22 mouse cellular contexts compared by ENCODE assay signal in the genomic region with DNA sequence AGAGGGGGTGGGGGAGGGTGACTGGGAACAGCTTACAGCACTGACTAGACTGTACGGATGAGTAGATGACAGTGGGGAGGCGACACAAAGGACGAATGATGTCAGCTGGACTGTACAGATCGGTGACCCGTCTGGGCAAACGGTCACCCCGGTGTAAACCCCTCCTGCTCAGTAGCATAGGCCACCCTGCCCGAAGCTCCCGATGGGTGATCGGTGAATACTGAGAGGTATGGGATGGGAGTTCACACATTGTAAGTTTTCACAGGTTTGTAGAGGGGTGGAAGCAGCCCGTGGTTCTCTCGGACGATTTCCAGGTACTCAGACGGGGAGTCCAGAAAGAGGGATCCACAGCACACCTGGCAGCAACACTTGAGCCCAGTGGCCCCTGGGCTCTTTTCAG. TPM values are rescaled to one million over a fixed set of nuclear protein-coding genes. Genes with fewer than 3 reads are reported as not detected.
DNase-seq lines count a peak whose midpoint lies in the region; ATAC-seq and TF ChIP-seq lines count a peak whose summit lies in the region.
"Had no signal": no experiment of that assay in that cellular context is flagged by ENCODE, and none has a peak within 500 bp of the region (broad histone marks: within the 10 kb centered on the region; RNA-seq: fewer than 3 reads in every experiment).

No protein-coding gene starts in this region.

- peak; percentile 41 for DNase-seq in adrenal gland, adult 2 months
- no peak for DNase-seq in adrenal gland, postnatal 25 days
- DNase-seq in heart, adult 11 months: peak; percentile 90
- DNase-seq in heart, postnatal 10 days: no peak
- DNase-seq in liver, embryonic 11.5 days (ENCODE audit: low spot score): no peak
- no peak for DNase-seq in ES-E14 (ENCODE audit: low read depth, low spot score)
- DNase-seq: cerebellum, adult 11-12 months; cerebellum, adult 2 months; cerebellum, adult 9-10 months; cerebellum, postnatal 10 days; cerebellum, postnatal 25 days; forebrain, postnatal 0 days had no signal

- intact Hi-C loops in heart, postnatal 10 days (cut with DNase I): no loop called here

- H3K4me3 ChIP-seq in liver, embryonic 12.5 days: no peak overlapping the region
- no peak overlapping the region for H3K4me3 ChIP-seq in liver, embryonic 11.5 days (ENCODE audit: low read depth, low read length)
- H3K4me3 ChIP-seq in ES-E14 (ENCODE audit: insufficient read depth in 1 of 2, low read depth in 1 of 2, low read length in 2 of 2, poor library complexity in 1 of 2, severe bottlenecking in 1 of 2): no peak overlapping the region
- H3K4me3 ChIP-seq: embryonic facial prominence, embryonic 10.5 days; embryonic facial prominence, embryonic 12.5 days; forebrain, embryonic 13.5 days; forebrain, embryonic 15.5 days had no signal

- no peak overlapping the region for H3K27ac ChIP-seq in liver, embryonic 12.5 days
- H3K27ac ChIP-seq in liver, embryonic 11.5 days (ENCODE audit: low read depth, low read length): no peak overlapping the region
- 0 out of 2 replicates have a peak overlapping the region, but pooled peaks have one; percentile 18 for H3K27ac ChIP-seq in ES-E14 (ENCODE audit: insufficient read depth, low read depth, low read length, poor library complexity, severe bottlenecking)
- H3K27ac ChIP-seq: embryonic facial prominence, embryonic 10.5 days; embryonic facial prominence, embryonic 12.5 days; forebrain, embryonic 13.5 days; forebrain, embryonic 15.5 days had no signal

- H3K9me3 ChIP-seq in liver, embryonic 12.5 days (replicated peaks): no peaks in the 10 kb centered on the region
- no peaks in the 10 kb centered on the region for H3K9me3 ChIP-seq in liver, embryonic 11.5 days (ENCODE audit: control insufficient read depth, low read length)
- no peaks in the 10 kb centered on the region for H3K9me3 ChIP-seq in ES-E14 (ENCODE audit: control insufficient read depth, insufficient read depth, low read depth, low read length)
- H3K9me3 ChIP-seq: embryonic facial prominence, embryonic 10.5 days; embryonic facial prominence, embryonic 12.5 days; forebrain, embryonic 13.5 days; forebrain, embryonic 15.5 days; G1E had no signal

- no peaks in the 10 kb centered on the region for H3K36me3 ChIP-seq in liver, embryonic 12.5 days
- H3K36me3 ChIP-seq in liver, embryonic 11.5 days (ENCODE audit: control insufficient read depth, insufficient read depth, low read length): no peaks in the 10 kb centered on the region
- no peaks in the 10 kb centered on the region for H3K36me3 ChIP-seq in ES-E14 (ENCODE audit: control insufficient read depth, insufficient read depth, low read length, poor library complexity, severe bottlenecking)
- H3K36me3 ChIP-seq: embryonic facial prominence, embryonic 10.5 days; embryonic facial prominence, embryonic 12.5 days; G1E had no signal

- no peaks in the 10 kb centered on the region for H3K4me1 ChIP-seq in liver, embryonic 12.5 days
- no peaks in the 10 kb centered on the region for H3K4me1 ChIP-seq in liver, embryonic 11.5 days (replicated peaks; ENCODE audit: control insufficient read depth, insufficient read depth, low read length)
- H3K4me1 ChIP-seq in ES-E14 (ENCODE audit: control insufficient read depth in 2 of 2, insufficient read depth in 2 of 2, low read length in 2 of 2, poor library complexity in 1 of 2): peaks cover 0 to 3% of the 10 kb centered on the region in 2 experiments; a peak in 1 of 4 replicates
- H3K4me1 ChIP-seq: embryonic facial prominence, embryonic 10.5 days; embryonic facial prominence, embryonic 12.5 days; forebrain, embryonic 13.5 days; forebrain, embryonic 15.5 days had no signal

- H3K27me3 ChIP-seq in liver, embryonic 12.5 days (replicated peaks): no peaks in the 10 kb centered on the region
- H3K27me3 ChIP-seq in liver, embryonic 11.5 days (replicated peaks; ENCODE audit: control insufficient read depth, insufficient read depth, low read length): no peaks in the 10 kb centered on the region
- H3K27me3 ChIP-seq: embryonic facial prominence, embryonic 12.5 days; forebrain, embryonic 13.5 days; forebrain, embryonic 15.5 days; Patski had no signal

- H3K4me2 ChIP-seq in liver, embryonic 12.5 days: no peak overlapping the region
- H3K4me2 ChIP-seq in liver, embryonic 11.5 days: no peak overlapping the region
- H3K4me2 ChIP-seq: embryonic facial prominence, embryonic 12.5 days; forebrain, embryonic 13.5 days; forebrain, embryonic 15.5 days had no signal

- H3K9ac ChIP-seq in liver, embryonic 12.5 days: no peak overlapping the region
- H3K9ac ChIP-seq in liver, embryonic 11.5 days (ENCODE audit: low read depth, low read length): no peak overlapping the region
- no peak overlapping the region for H3K9ac ChIP-seq in ES-E14 (ENCODE audit: insufficient read depth, low read depth, low read length, poor library complexity, severe bottlenecking)
- H3K9ac ChIP-seq: embryonic facial prominence, embryonic 12.5 days; forebrain, embryonic 13.5 days; forebrain, embryonic 15.5 days; forebrain, postnatal 0 days had no signal

- 73% methylated on average over 14 of the region's 14 CpGs for WGBS in liver, embryonic 12.5 days (ENCODE audit: insufficient replicate concordance)
- 82% methylated on average over 14 of the region's 14 CpGs for WGBS in liver, embryonic 11.5 days

- in situ Hi-C loops in ES-E14 (cut with MboI; ENCODE audit: low sequenced_read_pairs in 2 of 2, unreplicated experiment in 2 of 2): loop anchor here (10.0 kb wide), 2 partner anchors 212 to 352 kb away; no protein-coding TSS in a partner anchor

- peak; percentile 14; the same call in 1 of the 2 replicates for ATAC-seq in liver, embryonic 12.5 days
- no peak for ATAC-seq in liver, embryonic 11.5 days (replicated peaks; ENCODE audit: low FRiP score)
- no peak for ATAC-seq in inflammation-experienced regulatory T-cells, adult 6 months
- ATAC-seq: activated CD4-positive, CD25-positive, alpha-beta regulatory T cell, adult 4 months; forebrain, embryonic 13.5 days; forebrain, embryonic 15.5 days; forebrain, postnatal 0 days; Patski had no signal

TF ChIP-seq in ES-E14, 5 proteins besides CTCF, POLR2A, EP300 and RAD21:
- TF ChIP-seq CHD2 (IDR thresholded peaks at IDR 0.05; ENCODE audit: low read depth, low read length) (no peak), ZNF384 (IDR thresholded peaks at IDR 0.05; ENCODE audit: low read depth, low read length) (no peak), ZC3H11A (IDR thresholded peaks at IDR 0.05; ENCODE audit: borderline replicate concordance, low read depth, low read length) (no peak)

RNA-seq across cellular contexts. Expression of a gene that starts 24.5 kb away (rescaled TPM):
- total RNA-seq in adrenal gland, adult 2 months (2021): 10 to 100 TPM; 30.5 to 48.0 TPM
- polyA plus RNA-seq in adrenal gland, adult 2 months (2012; rRNA removed): 17.9 and 24.0 TPM in 2 replicates
- 23.3 and 33.7 TPM in 2 replicates for total RNA-seq in adrenal gland, postnatal 25 days (2021)
- total RNA-seq in heart, postnatal 10 days (2021): under 1 TPM; 0.22 to 0.60 TPM
- 0.31 and 0.33 TPM in 2 replicates for polyA plus RNA-seq in liver, embryonic 12.5 days (2016; fragmentation: Nextera tagmentation; extraction: Ambion mirVana)
- polyA plus RNA-seq in liver, embryonic 11.5 days (2014; fragmentation: Nextera tagmentation; extraction: Ambion mirVana): 0.65 and 0.86 TPM in 2 replicates
- total RNA-seq in ES-E14 (2012; rRNA removed): 1.4 and 2.1 TPM in 2 replicates
- polyA plus RNA-seq in inflammation-experienced regulatory T-cells, adult 6 months (2017; shearing (Covaris generic)): not detected
- total RNA-seq: G1E had no signal
- polyA plus RNA-seq: activated CD4-positive, CD25-positive, alpha-beta regulatory T cell, adult 4 months; C2C12 had no signal

RNA-seq across cellular contexts. Expression of a gene that starts 30.4 kb away (rescaled TPM):
- total RNA-seq in adrenal gland, adult 2 months (2021): 10 to 100 TPM; 65.9 to 92.4 TPM
- polyA plus RNA-seq in adrenal gland, adult 2 months (2012; rRNA removed): 80.0 and 80.6 TPM in 2 replicates
- 120 and 154 TPM in 2 replicates for total RNA-seq in adrenal gland, postnatal 25 days (2021)
- 10 to 100 TPM; 68.1 to 68.3 TPM for total RNA-seq in heart, postnatal 10 days (2021)
- 29.4 and 29.5 TPM in 2 replicates for polyA plus RNA-seq in liver, embryonic 12.5 days (2016; fragmentation: Nextera tagmentation; extraction: Ambion mirVana)
- polyA plus RNA-seq in liver, embryonic 11.5 days (2014; fragmentation: Nextera tagmentation; extraction: Ambion mirVana): 58.6 and 64.2 TPM in 2 replicates
- total RNA-seq in ES-E14 (2012; rRNA removed): 104 and 105 TPM in 2 replicates
- 10 to 100 TPM; 49.5 to 91.7 (median 64.1) TPM for polyA plus RNA-seq in inflammation-experienced regulatory T-cells, adult 6 months (2017; shearing (Covaris generic))

Comparison
In these comparisons a context has a peak if more than half of its experiments do, and no peak if none do; other contexts are left out.
1. DNase-seq: peak in adrenal gland, adult 2 months (single experiment) and heart, adult 11 months (single experiment); none in adrenal gland, postnatal 25 days (single experiment), heart, postnatal 10 days (0 of 2), liver, embryonic 11.5 days (single experiment) and ES-E14 (single experiment).